22 mouse cellular contexts compared by ENCODE assay signal in the genomic region with DNA sequence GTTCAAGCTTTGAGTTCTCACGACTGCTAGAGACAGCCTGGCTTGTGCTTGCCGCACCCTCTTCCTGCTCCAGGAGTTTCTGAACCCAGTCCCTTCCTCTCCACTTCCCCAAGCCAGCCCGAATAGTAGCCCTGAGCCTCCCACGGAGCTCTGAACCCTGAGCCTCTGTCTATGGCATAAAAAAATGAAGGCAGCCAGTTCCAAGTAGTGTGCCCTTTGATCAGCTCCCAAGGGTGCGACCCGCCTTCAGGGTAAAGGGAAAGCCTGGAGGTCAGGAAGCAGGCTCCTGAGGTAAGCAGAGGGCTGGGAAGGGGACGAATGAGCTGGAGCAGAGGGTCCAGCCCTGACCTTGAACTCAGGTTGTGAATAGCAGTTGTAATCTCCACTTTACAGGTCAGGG. TPM values are rescaled to one million over a fixed set of nuclear protein-coding genes. Genes with fewer than 3 reads are reported as not detected.
A peak's percentile ranks its signal among the peaks of the same experiment; 100 is the strongest.
DNase-seq lines count a peak whose midpoint lies in the region; ATAC-seq lines count a peak whose summit lies in the region.
"Had no signal": no experiment of that assay in that cellular context is flagged by ENCODE, and none has a peak within 500 bp of the region (broad histone marks: within the 10 kb centered on the region; RNA-seq: fewer than 3 reads in every experiment).

No protein-coding gene starts in this region.

- no peaks in the 10 kb centered on the region for H3K27me3 ChIP-seq in kidney, embryonic 16.5 days (ENCODE audit: insufficient read depth, low read length)
- no peaks in the 10 kb centered on the region for H3K27me3 ChIP-seq in intestine, embryonic 16.5 days (replicated peaks; ENCODE audit: control insufficient read depth, insufficient read depth, low read length)
- no peaks in the 10 kb centered on the region for H3K27me3 ChIP-seq in midbrain, embryonic 16.5 days (ENCODE audit: control insufficient read depth, insufficient read depth, low read depth, low read length)
- H3K27me3 ChIP-seq: embryonic facial prominence, embryonic 15.5 days; neural tube, embryonic 13.5 days; stomach, embryonic 15.5 days had no signal

- H3K27ac ChIP-seq in kidney, embryonic 16.5 days (ENCODE audit: low read length), result no peak overlapping the region
- no peak overlapping the region for H3K27ac ChIP-seq in intestine, embryonic 16.5 days (ENCODE audit: low read length)
- peak overlapping the region; percentile 79 for H3K27ac ChIP-seq in midbrain, embryonic 16.5 days (ENCODE audit: low read length)
- H3K27ac ChIP-seq: embryonic facial prominence, embryonic 15.5 days; gastrocnemius, adult 2 months; limb, embryonic 10.5 days; neural tube, embryonic 13.5 days; stomach, embryonic 15.5 days had no signal

- H3K9ac ChIP-seq in kidney, embryonic 16.5 days (replicated peaks; ENCODE audit: low read length), result no peak overlapping the region
- no peak overlapping the region for H3K9ac ChIP-seq in intestine, embryonic 16.5 days (ENCODE audit: low read depth, low read length)
- H3K9ac ChIP-seq in midbrain, embryonic 16.5 days (ENCODE audit: low read depth, low read length), result 0 out of 2 replicates have a peak overlapping the region, but pooled peaks have one; percentile 8
- H3K9ac ChIP-seq: embryonic facial prominence, embryonic 15.5 days; heart, embryonic 12.5 days; liver, postnatal 0 days; neural tube, embryonic 13.5 days; stomach, embryonic 15.5 days had no signal

- H3K4me3 ChIP-seq in kidney, embryonic 16.5 days (ENCODE audit: low read length), result no peak overlapping the region
- no peak overlapping the region for H3K4me3 ChIP-seq in intestine, embryonic 16.5 days (ENCODE audit: low read length)
- no peak overlapping the region for H3K4me3 ChIP-seq in midbrain, embryonic 16.5 days (ENCODE audit: low read depth, low read length)
- H3K4me3 ChIP-seq: embryonic facial prominence, embryonic 15.5 days; gastrocnemius, adult 2 months; heart, embryonic 12.5 days; limb, embryonic 10.5 days; neural tube, embryonic 13.5 days; stomach, embryonic 15.5 days had no signal

- DNase-seq in kidney, adult 18-20 months, result peak; percentile 48
- DNase-seq in kidney, postnatal 10 days, result peak; percentile 29
- no peak for DNase-seq in right cerebral cortex, adult 2 months (ENCODE audit: low spot score in 2 of 2)
- no peak for DNase-seq in frontal cortex, postnatal 14 days (ENCODE audit: low spot score in 2 of 2)
- DNase-seq: adrenal gland, adult 2 months; cerebellum, adult 2 months; cerebellum, postnatal 36 days; gastrocnemius, adult 2 months; heart, postnatal 14 days; liver, postnatal 0 days; lung, postnatal 10 days; right cerebral cortex, postnatal 14 days; thymus, adult 2 months had no signal

- H3K36me3 ChIP-seq in kidney, embryonic 16.5 days (ENCODE audit: insufficient read depth, low read length), result no peaks in the 10 kb centered on the region
- no peaks in the 10 kb centered on the region for H3K36me3 ChIP-seq in intestine, embryonic 16.5 days (ENCODE audit: control insufficient read depth, insufficient read depth, low read length)
- H3K36me3 ChIP-seq in midbrain, embryonic 16.5 days (ENCODE audit: control insufficient read depth, insufficient read depth, low read length), result no peaks in the 10 kb centered on the region
- H3K36me3 ChIP-seq: embryonic facial prominence, embryonic 15.5 days; heart, embryonic 12.5 days; limb, embryonic 10.5 days; neural tube, embryonic 13.5 days; stomach, embryonic 15.5 days had no signal

- no peaks in the 10 kb centered on the region for H3K9me3 ChIP-seq in kidney, embryonic 16.5 days (ENCODE audit: low read length)
- no peaks in the 10 kb centered on the region for H3K9me3 ChIP-seq in intestine, embryonic 16.5 days (ENCODE audit: control insufficient read depth, low read length)
- H3K9me3 ChIP-seq in midbrain, embryonic 16.5 days (replicated peaks; ENCODE audit: control insufficient read depth, low read length, poor library complexity, severe bottlenecking), result no peaks in the 10 kb centered on the region
- H3K9me3 ChIP-seq: embryonic facial prominence, embryonic 15.5 days; heart, embryonic 12.5 days; limb, embryonic 10.5 days; neural tube, embryonic 13.5 days; stomach, embryonic 15.5 days had no signal

- WGBS in kidney, embryonic 16.5 days, result 43% methylated on average over 7 of the region's 7 CpGs
- WGBS in intestine, embryonic 16.5 days, result 40% methylated on average over 7 of the region's 7 CpGs
- 53% methylated on average over 7 of the region's 7 CpGs for WGBS in midbrain, embryonic 16.5 days

- H3K4me2 ChIP-seq in kidney, embryonic 16.5 days (replicated peaks; ENCODE audit: low read depth, low read length), result no peak overlapping the region
- no peak overlapping the region for H3K4me2 ChIP-seq in intestine, embryonic 16.5 days (ENCODE audit: low read depth, low read length)
- no peak overlapping the region for H3K4me2 ChIP-seq in midbrain, embryonic 16.5 days (ENCODE audit: low read length)
- H3K4me2 ChIP-seq: embryonic facial prominence, embryonic 15.5 days; heart, embryonic 12.5 days; neural tube, embryonic 13.5 days; stomach, embryonic 15.5 days had no signal

- ATAC-seq in kidney, embryonic 16.5 days (ENCODE audit: low FRiP score, low TSS enrichment), result no peak
- ATAC-seq in intestine, embryonic 16.5 days, result peak; percentile 73
- no peak for ATAC-seq in midbrain, embryonic 16.5 days
- ATAC-seq: liver, postnatal 0 days had no signal

- H3K4me1 ChIP-seq in kidney, embryonic 16.5 days (ENCODE audit: insufficient read depth, low read length), result no peaks in the 10 kb centered on the region
- no peaks in the 10 kb centered on the region for H3K4me1 ChIP-seq in intestine, embryonic 16.5 days (ENCODE audit: control insufficient read depth, insufficient read depth, low read length)
- H3K4me1 ChIP-seq in midbrain, embryonic 16.5 days (ENCODE audit: control insufficient read depth, insufficient read depth, low read length), result peaks cover 13% of the 10 kb centered on the region
- H3K4me1 ChIP-seq: embryonic facial prominence, embryonic 15.5 days; heart, embryonic 12.5 days; stomach, embryonic 15.5 days had no signal

RNA-seq across cellular contexts. Expression of a gene that starts 13.4 kb away (rescaled TPM):
- 3.4 and 7.6 TPM in 2 replicates for polyA plus RNA-seq in kidney, embryonic 16.5 days (2015; fragmentation: Nextera tagmentation; extraction: Ambion mirVana)
- 0.61 and 0.80 TPM in 2 replicates for polyA plus RNA-seq in intestine, embryonic 16.5 days (2015; fragmentation: Nextera tagmentation; extraction: Ambion mirVana)
- not detected in 2 replicates for polyA plus RNA-seq in midbrain, embryonic 16.5 days (2015; fragmentation: Nextera tagmentation; extraction: Ambion mirVana)
- polyA plus RNA-seq: adrenal gland, adult 2 months; limb, embryonic 10.5 days; liver, adult 2 months; liver, postnatal 0 days; neural tube, embryonic 13.5 days had no signal

RNA-seq across cellular contexts. Expression of a gene that starts 14.4 kb away (rescaled TPM):
- 11.3 and 12.4 TPM in 2 replicates for polyA plus RNA-seq in kidney, embryonic 16.5 days (2015; fragmentation: Nextera tagmentation; extraction: Ambion mirVana)
- polyA plus RNA-seq in intestine, embryonic 16.5 days (2015; fragmentation: Nextera tagmentation; extraction: Ambion mirVana), result 5.1 and 5.9 TPM in 2 replicates
- polyA plus RNA-seq in midbrain, embryonic 16.5 days (2015; fragmentation: Nextera tagmentation; extraction: Ambion mirVana), result 10.7 and 10.8 TPM in 2 replicates

RNA-seq across cellular contexts. Expression of a gene that starts 27.3 kb away (rescaled TPM):
- polyA plus RNA-seq in kidney, embryonic 16.5 days (2015; fragmentation: Nextera tagmentation; extraction: Ambion mirVana), result not detected in 2 replicates
- polyA plus RNA-seq in intestine, embryonic 16.5 days (2015; fragmentation: Nextera tagmentation; extraction: Ambion mirVana), result not detected in 2 replicates
- polyA plus RNA-seq in midbrain, embryonic 16.5 days (2015; fragmentation: Nextera tagmentation; extraction: Ambion mirVana), result not detected in 2 replicates
- polyA plus RNA-seq: adrenal gland, adult 2 months; cerebellum, adult 2 months; embryonic facial prominence, embryonic 15.5 days; heart, embryonic 12.5 days; limb, embryonic 10.5 days; liver, adult 2 months; liver, postnatal 0 days; neural tube, embryonic 13.5 days; stomach, embryonic 15.5 days had no signal

RNA-seq across cellular contexts. Expression of a gene that starts 49.9 kb away (rescaled TPM):
- polyA plus RNA-seq in kidney, embryonic 16.5 days (2015; fragmentation: Nextera tagmentation; extraction: Ambion mirVana), result 26.0 and 31.6 TPM in 2 replicates
- 23.3 and 25.9 TPM in 2 replicates for polyA plus RNA-seq in intestine, embryonic 16.5 days (2015; fragmentation: Nextera tagmentation; extraction: Ambion mirVana)
- polyA plus RNA-seq in midbrain, embryonic 16.5 days (2015; fragmentation: Nextera tagmentation; extraction: Ambion mirVana), result 35.7 and 39.2 TPM in 2 replicates

Comparison
In these comparisons a context has a peak if more than half of its experiments do, and no peak if none do; other contexts are left out.
1. DNase-seq: peak in kidney, adult 18-20 months (single experiment) and kidney, postnatal 10 days (single experiment); none in right cerebral cortex, adult 2 months (0 of 2) and frontal cortex, postnatal 14 days (0 of 2).